Mouse (Mus musculus): ENCODE data around the gene Pom121l2. TPM values are rescaled to one million over a fixed set of nuclear protein-coding genes. Genes with fewer than 3 reads are reported as not detected.
A peak's percentile ranks its signal among the peaks of the same experiment; 100 is the strongest.

The Pom121l2 gene
- polyA plus RNA-seq (2012; ENCODE audit: insufficient read depth, insufficient read length, missing spikeins) = not detected in 2 replicates

DNA sequence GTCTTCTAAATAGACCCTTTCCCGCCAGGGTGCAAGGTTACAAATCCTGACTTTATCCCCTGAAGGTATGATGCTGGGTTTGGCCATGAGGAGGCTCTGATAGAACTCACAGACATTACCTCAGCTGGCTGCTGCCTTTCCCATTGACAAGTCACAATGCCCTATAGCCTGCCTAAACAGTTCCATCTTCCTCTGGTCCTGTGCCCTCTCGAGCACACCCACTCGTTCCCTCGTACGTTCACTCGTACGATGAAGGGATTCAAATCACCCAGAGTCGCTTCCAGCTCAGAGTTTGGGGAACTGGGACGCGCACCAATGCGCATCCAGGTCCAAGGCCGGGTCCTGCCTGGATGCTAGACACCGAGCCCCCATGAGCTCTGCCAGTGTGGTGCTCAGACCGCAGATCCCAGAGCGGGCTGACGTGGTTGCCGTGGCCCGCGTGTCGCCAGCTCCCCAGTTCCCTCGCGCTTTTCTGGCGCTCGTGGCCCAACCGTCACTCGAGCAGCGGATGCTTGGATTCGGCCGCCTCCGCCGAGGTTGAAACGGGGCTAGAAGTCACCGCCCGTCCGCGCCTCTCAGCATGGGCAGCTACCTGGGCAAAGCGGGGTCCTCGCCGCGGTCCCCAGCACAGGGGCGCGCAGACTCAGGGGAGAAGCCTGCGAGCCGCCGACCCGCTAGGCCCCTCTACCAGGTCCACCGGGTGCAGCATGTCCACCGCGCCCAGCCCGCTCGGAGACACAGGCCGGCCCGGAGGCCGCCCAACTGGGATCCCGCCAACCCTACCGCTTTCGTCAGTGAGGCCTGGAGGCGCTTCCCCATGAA, at the start of gene Pom121l2:
Gene Pom121l2 (plus strand): TSS at position 214 of the 822 bp plus-strand sequence.
- H3K4me1 ChIP-seq (ENCODE audit: control insufficient read depth, insufficient read depth, low read length) = 0 out of 2 replicates have a peak, but pooled peaks cover 2% of the 10 kb centered on the region
- no peak within 1 kb of the TSS for H3K27ac ChIP-seq (ENCODE audit: insufficient read depth, low read depth, low read length)
- TF ChIP-seq POLR2A (IDR thresholded peaks at IDR 0.05; ENCODE audit: borderline replicate concordance, low read depth, low read length) = no peak
- no peak for TF ChIP-seq CTCF (IDR thresholded peaks at IDR 0.05; ENCODE audit: low read depth, low read length)
- H3K4me3 ChIP-seq (ENCODE audit: insufficient read depth, low read length) = peak within 1 kb of the TSS; percentile 62

DNA sequence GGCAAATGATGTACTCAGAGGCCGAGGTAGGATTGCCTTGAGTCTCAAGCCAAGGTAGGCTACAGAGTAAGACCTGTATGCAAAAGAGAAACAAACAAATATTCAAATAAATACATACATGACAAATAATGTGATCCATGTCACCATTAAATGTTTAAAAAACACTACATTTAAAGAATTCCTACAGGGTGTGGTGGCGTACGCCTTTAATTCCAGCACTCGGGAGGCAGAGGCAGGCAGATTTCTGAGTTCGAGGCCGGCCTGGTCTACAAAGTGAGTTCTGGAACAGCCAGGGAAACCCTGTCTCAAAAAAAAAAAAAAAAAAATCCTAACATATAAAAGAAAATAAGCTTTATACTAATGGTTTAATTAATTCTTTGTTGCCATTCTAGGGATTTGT, 49.3 kb upstream of the Pom121l2 start:
- Histone ChIP-seq H3K4me1 (ENCODE audit: control insufficient read depth, insufficient read depth, low read length) (peaks cover 4% of the 10 kb centered on the region), H3K27ac (ENCODE audit: insufficient read depth, low read depth, low read length) (no peak overlapping the region), H3K4me3 (ENCODE audit: insufficient read depth, low read length) (no peak overlapping the region)
- no peak for TF ChIP-seq CTCF (IDR thresholded peaks at IDR 0.05; ENCODE audit: low read depth, low read length)
- no peak for TF ChIP-seq POLR2A (IDR thresholded peaks at IDR 0.05; ENCODE audit: borderline replicate concordance, low read depth, low read length)

DNA sequence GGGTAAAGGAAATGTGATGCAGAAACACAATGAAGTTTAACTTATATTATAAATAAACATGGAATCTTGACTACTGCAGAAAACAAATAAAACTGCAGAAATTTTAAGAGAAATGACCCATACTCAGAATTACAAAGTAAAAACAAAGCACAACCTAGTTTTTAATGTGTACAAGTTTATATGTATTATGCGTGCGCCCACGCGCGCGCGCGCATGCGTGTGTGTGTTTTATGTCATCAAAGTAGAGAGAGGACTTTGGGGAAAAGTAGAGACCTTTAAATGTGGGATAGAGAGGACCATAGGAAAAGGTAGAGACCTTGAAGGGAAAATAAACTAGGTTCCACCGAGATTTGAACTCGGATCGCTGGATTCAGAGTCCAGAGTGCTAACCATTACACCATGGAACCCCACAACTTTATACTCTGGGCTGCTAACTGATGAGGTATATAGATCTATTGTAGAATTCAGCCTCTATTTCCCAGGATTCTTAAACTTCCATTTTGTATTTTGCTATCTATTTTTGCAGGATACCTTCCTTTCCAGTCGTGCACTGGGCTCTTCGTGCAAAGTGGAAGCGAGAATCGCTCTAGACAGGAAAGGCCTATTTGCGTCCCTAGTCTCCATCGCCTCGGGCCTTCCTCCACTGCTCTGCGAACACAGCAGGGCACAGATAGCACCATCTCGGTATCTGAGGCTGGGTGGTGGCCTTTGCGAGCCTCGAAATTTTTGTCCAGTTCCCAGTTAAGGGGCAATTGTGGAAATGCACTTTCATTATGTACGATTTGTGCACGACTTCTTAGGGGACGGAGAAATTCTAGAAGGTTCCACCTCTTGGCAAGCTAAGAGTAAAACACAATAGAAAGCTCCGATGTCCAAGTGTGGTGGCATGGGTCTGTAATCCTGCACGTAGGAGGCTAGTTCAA, 47.1 kb upstream of the Pom121l2 start:
- no peak overlapping the region for H3K27ac ChIP-seq (ENCODE audit: insufficient read depth, low read depth, low read length)
- peaks cover 4% of the 10 kb centered on the region for H3K4me1 ChIP-seq (ENCODE audit: control insufficient read depth, insufficient read depth, low read length)
- TF ChIP-seq POLR2A (IDR thresholded peaks at IDR 0.05; ENCODE audit: borderline replicate concordance, low read depth, low read length) (no peak), CTCF (IDR thresholded peaks at IDR 0.05; ENCODE audit: low read depth, low read length) (no peak)
- H3K4me3 ChIP-seq (ENCODE audit: insufficient read depth, low read length) = no peak overlapping the region

DNA sequence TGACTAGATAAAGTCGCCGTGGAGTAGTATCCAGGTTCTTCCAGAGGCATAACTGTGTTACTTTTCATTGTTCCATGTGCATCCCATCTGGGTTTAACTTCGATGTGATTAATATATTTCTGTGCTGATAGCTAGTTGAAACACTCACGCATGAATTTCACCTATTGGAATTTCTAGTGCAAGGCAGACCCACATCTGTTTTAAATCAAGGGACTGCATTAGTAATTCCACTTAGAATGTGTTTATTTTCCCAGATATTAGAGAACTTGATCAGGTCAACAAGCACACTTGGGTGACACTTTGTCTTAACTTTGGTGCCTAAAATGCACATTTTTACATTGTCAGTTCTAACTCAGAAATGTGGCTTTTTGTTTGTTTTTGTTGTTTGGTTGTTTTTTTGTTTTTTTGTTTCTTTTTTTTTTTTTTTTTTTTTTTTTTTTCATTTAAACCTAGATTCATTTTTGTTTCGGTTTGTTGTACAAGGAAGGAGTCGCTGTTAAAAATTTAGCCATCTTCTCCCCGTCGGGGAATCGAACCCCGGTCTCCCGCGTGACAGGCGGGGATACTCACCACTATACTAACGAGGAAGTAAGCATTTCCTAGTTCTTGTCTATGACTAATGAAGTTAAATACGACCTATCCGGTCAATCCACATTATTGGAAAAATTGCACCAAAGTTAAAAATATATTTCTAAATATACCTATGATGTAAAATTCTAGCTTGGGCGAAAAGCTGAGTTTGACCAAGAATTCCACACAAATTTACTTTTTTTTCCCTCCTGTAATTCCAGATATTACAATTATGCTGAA, 45.8 kb upstream of the Pom121l2 start:
- H3K4me3 ChIP-seq (ENCODE audit: insufficient read depth, low read length) = no peak overlapping the region
- H3K27ac ChIP-seq (ENCODE audit: insufficient read depth, low read depth, low read length) = no peak overlapping the region
- H3K4me1 ChIP-seq (ENCODE audit: control insufficient read depth, insufficient read depth, low read length) = peaks cover 4% of the 10 kb centered on the region
- no peak for TF ChIP-seq CTCF (IDR thresholded peaks at IDR 0.05; ENCODE audit: low read depth, low read length)
- TF ChIP-seq POLR2A (IDR thresholded peaks at IDR 0.05; ENCODE audit: borderline replicate concordance, low read depth, low read length) = no peak

DNA sequence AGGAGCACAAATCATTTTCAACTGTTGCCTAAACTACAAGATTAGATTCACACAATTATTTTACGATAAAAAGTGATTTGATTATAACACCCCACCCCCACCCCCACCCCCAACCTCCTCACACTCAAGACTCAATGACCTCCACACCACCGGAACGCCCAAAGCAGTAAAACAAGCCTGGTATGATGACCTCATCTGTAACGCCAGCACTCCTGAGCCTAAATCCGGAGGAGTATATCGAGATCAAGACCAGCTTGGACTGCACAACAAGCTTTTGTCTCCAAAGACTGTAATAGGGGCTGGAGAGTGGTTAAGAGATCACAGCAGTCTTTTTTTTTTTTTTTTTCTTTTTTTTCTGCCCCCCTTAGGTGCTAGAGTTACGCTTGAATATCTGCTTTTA, 45.2 kb upstream of the Pom121l2 start:
- Histone ChIP-seq H3K4me3 (ENCODE audit: insufficient read depth, low read length) (peak overlapping the region; percentile 44), H3K27ac (ENCODE audit: insufficient read depth, low read depth, low read length) (no peak overlapping the region; the same call in 1 of the 2 replicates), H3K4me1 (ENCODE audit: control insufficient read depth, insufficient read depth, low read length) (peaks cover 4% of the 10 kb centered on the region)
- TF ChIP-seq CTCF (IDR thresholded peaks at IDR 0.05; ENCODE audit: low read depth, low read length) (no peak), POLR2A (IDR thresholded peaks at IDR 0.05; ENCODE audit: borderline replicate concordance, low read depth, low read length) (no peak)

DNA sequence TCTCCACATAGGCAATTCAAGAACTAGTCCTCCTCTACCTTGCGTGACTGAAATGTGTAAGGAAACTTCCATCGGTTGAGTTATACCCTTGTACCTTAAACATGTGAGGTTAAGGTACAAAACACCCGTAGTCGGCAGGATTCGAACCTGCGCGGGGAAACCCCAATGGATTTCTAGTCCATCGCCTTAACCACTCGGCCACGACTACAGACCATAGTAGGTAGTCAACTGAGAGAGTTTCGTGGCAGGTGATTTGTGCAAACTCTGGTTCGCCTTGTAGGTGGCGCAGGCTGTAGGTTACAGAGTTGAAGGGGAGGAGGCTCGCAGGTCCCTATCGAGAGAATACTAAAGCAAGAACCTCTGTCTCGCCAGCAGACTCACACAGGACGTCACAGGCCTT, 44.0 kb upstream of the Pom121l2 start:
- no peak for TF ChIP-seq POLR2A (IDR thresholded peaks at IDR 0.05; ENCODE audit: borderline replicate concordance, low read depth, low read length)
- TF ChIP-seq CTCF (IDR thresholded peaks at IDR 0.05; ENCODE audit: low read depth, low read length) = no peak
- Histone ChIP-seq H3K4me3 (ENCODE audit: insufficient read depth, low read length) (peak overlapping the region; percentile 8; the same call in 1 of the 2 replicates), H3K4me1 (ENCODE audit: control insufficient read depth, insufficient read depth, low read length) (peaks cover 4% of the 10 kb centered on the region), H3K27ac (ENCODE audit: insufficient read depth, low read depth, low read length) (no peak overlapping the region)

DNA sequence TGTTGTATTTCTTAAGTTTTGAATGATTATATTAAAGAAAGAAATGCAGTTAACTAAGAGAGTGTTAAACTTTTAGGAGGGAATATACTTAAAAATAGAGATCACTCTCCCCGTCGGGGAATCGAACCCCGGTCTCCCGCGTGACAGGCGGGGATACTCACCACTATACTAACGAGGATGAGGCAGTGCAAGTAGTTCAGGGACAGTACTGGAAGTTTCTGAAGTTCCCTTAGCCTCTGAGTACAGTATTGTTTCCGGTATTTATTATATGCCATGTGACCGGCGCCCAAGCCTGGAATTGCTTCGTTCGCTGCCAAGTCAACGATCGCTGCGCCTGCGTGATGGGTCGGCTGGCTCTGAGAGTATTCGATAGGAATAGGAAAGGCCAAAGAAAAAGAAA, 40.8 kb upstream of the Pom121l2 start:
- Histone ChIP-seq H3K4me3 (ENCODE audit: insufficient read depth, low read length) (peak overlapping the region; percentile 60), H3K4me1 (ENCODE audit: control insufficient read depth, insufficient read depth, low read length) (peaks cover 4% of the 10 kb centered on the region), H3K27ac (ENCODE audit: insufficient read depth, low read depth, low read length) (peak overlapping the region; percentile 64)
- TF ChIP-seq POLR2A (IDR thresholded peaks at IDR 0.05; ENCODE audit: borderline replicate concordance, low read depth, low read length) = no peak
- no peak for TF ChIP-seq CTCF (IDR thresholded peaks at IDR 0.05; ENCODE audit: low read depth, low read length)

DNA sequence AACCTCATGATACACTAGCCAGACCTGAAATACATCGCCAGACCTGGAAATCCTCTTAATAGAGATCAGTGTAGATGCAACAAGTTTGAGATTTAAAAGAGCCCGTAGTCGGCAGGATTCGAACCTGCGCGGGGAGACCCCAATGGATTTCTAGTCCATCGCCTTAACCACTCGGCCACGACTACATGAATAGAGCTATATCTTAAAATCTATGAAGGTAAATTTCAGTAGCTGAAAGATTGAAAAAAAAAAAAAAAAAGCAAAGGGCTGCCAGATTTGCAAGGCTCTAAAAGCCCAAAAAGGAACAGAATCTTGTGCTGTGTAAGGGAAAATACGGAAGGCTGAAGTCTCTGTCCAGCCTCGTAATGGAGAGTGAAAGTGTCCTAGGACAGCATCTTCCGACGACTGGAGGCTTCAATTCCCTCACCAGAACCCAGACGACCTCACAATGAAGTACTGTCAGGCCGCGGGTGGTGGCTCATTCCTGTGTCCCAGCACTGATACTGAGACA, 40.1 kb upstream of the Pom121l2 start:
- Histone ChIP-seq H3K4me3 (ENCODE audit: insufficient read depth, low read length) (peak overlapping the region; percentile 61), H3K4me1 (ENCODE audit: control insufficient read depth, insufficient read depth, low read length) (peaks cover 3% of the 10 kb centered on the region), H3K27ac (ENCODE audit: insufficient read depth, low read depth, low read length) (peak overlapping the region; percentile 64)
- TF ChIP-seq CTCF (IDR thresholded peaks at IDR 0.05; ENCODE audit: low read depth, low read length) (no peak), POLR2A (IDR thresholded peaks at IDR 0.05; ENCODE audit: borderline replicate concordance, low read depth, low read length) (no peak)

DNA sequence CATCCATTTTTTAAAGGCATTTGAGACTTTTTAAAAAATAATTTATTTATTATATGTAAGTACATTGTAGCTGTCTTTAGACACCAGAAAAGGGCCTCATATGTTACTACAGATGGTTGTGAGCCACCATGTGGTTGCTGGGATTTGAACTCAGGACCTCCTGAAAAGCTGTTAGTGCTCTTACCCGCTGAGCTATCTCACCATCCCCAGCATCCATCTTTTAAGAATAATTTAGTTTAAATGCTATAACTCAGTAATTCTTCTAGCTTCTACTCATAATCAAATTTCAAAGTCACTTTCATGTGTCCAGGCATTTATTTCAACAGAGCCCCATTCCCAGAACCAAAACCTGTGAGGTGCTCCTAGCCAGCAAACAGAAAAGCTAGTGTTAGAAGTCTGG, 37.4 kb upstream of the Pom121l2 start:
- Histone ChIP-seq H3K4me3 (ENCODE audit: insufficient read depth, low read length) (no peak overlapping the region), H3K4me1 (ENCODE audit: control insufficient read depth, insufficient read depth, low read length) (no peaks in the 10 kb centered on the region), H3K27ac (ENCODE audit: insufficient read depth, low read depth, low read length) (no peak overlapping the region)
- TF ChIP-seq CTCF (IDR thresholded peaks at IDR 0.05; ENCODE audit: low read depth, low read length) (no peak), POLR2A (IDR thresholded peaks at IDR 0.05; ENCODE audit: borderline replicate concordance, low read depth, low read length) (no peak)
